Mouse (Mus musculus) kidney, postnatal 25 days (tissue): ENCODE data around the gene Tssk6.

Source experiments
- DNase-seq, 2 experiments: peaks; one replicate each; pipeline ENCODE4 v3.0.0; 2021; ENCODE audit warnings: mixed read lengths in 2 of 2

Gene Tssk6

DNA sequence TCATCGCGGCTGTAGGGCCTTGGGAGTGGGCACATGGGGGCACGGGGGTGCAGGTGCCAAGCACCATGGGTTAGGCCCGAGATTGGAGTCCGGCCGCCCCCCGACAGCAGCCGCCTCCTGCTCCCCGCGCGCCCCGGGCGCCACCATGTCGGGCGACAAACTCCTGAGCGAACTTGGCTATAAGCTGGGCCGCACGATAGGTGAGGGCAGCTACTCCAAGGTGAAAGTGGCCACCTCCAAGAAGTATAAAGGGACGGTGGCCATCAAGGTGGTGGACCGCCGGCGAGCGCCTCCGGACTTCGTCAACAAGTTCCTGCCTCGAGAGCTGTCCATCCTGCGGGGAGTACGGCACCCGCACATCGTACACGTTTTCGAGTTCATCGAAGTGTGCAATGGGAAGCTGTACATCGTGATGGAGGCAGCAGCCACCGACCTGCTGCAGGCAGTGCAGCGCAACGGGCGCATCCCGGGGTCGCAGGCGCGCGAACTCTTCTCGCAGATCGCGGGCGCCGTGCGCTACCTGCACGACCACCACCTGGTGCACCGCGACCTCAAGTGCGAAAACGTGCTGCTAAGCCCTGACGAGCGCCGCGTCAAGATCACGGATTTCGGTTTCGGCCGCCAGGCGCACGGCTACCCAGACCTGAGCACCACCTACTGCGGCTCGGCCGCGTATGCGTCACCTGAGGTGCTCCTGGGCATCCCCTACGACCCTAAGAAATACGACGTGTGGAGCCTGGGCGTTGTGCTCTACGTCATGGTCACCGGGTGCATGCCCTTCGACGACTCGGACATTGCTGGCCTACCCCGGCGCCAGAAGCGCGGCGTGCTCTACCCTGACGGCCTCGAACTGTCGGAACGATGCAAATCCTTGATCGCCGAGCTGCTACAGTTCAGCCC is at the start of gene Tssk6, which contains the start of the genes Ndufa13 and Yjefn3:
Gene Tssk6 (plus strand): TSS at position 22 of the 900 bp plus-strand sequence.
Gene Ndufa13 (minus strand): TSS at position 396 of the 900 bp plus-strand sequence.
Gene Yjefn3 (minus strand): TSS at position 550 of the 900 bp plus-strand sequence.
- DNase-seq = peak; percentile 30 to 71

DNA sequence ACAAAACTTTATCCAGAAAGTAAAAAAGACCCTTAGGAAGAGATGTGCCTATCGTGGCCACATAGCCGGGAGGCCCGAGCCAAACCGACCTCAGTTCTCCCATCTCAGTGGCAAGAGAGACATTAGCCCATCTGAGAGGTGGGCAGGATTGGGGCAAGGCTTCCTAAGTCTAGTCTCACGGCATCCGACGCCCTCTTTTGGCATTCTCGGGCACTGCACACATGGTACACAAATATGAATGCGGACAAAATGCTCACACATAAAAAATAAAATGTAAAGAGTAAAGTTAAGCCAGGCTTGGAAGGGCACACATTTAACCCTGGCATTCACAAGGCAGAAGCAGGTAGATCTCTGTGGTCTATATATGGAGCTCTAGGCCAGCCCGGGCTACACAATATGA is 48.1 kb upstream of the Tssk6 start:
- DNase-seq = peak in 1 of 2 experiments; percentile 8

DNA sequence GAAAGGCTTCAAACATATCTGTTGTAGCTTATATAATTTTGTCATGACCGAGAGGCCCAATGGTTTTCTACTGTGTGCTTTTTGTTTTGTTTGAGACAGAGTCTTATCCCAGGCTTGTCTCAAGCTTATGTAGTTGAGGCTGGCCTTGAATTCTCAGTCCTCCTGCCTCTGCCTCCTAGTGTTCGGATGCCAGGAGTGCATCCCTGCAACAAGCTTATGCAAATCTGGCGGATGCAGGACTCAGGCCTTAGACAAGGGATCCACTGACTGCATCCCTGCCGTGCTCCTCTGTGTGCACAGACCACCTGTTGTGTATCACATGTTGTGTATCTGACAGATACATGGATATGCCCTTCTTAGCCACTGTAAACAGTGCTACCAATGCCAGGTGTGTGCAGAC is 41.2 kb upstream of the Tssk6 start:
- no peak for DNase-seq

DNA sequence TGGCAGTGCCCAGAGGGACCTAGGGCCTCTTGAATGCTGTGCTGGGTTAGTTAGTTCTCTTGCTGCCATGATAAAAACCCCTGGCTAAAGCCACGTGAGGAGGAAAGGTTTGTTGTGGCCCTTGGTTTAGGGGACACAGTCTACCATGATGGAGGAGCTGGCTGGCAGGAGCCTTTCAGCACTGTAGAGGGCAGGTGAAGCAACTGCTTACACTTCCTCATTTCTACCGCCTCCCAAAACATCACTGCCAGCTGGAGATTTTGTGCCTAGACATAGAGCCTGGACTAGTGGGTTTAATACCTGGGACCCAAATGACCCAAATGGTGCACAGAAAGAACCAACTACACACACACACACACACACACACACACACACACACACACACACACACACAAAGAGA is 40.7 kb upstream of the Tssk6 start:
- DNase-seq = no peak

DNA sequence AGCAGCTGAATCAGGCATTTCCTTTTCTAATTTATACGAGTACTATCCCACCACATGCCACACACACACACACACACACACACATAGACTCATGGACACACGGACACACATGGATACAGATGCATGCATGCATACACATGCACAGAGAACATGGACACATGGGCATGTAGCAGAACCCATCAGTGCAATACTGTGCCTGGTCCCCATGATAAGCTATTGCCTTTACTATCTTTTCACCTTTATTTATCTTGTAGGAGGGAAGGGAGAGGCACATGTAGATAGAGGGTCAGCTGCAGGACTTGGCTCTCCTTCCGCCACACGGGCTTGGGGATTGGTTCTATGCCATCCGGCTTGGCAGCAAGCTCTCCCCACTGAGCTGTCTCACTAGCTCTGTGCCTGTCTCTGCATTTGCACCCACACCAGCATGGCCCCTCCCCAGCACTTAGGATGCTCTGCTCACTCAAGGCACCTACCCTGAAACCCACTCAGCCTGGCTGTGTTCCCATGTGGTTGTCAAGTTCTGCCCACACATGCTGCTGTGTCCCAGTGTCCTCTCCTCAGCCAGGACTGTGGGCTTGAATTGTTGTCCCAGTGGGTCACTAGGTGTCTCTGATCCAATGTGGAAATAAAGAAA is 38.5 kb upstream of the Tssk6 start:
- no peak for DNase-seq

DNA sequence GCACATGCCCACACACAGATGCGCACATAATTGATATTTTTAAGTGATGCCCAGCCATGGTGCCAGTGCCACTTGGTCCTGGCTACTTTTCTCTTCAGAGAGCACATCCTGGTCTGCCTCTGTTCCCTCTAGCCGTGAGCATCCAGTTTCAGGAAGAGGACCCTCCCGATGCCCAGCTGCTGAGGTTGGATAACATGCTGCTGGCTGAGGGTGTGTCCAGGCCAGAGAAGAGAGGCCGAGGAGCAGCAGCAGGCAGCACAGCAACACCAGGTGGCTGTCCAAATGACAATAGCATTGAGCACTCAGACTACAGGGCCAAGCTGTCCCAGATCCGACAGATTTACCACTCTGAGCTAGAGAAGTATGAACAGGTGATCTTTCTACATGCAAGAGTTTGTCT is 37.8 kb upstream of the Tssk6 start:
- no peak for DNase-seq

DNA sequence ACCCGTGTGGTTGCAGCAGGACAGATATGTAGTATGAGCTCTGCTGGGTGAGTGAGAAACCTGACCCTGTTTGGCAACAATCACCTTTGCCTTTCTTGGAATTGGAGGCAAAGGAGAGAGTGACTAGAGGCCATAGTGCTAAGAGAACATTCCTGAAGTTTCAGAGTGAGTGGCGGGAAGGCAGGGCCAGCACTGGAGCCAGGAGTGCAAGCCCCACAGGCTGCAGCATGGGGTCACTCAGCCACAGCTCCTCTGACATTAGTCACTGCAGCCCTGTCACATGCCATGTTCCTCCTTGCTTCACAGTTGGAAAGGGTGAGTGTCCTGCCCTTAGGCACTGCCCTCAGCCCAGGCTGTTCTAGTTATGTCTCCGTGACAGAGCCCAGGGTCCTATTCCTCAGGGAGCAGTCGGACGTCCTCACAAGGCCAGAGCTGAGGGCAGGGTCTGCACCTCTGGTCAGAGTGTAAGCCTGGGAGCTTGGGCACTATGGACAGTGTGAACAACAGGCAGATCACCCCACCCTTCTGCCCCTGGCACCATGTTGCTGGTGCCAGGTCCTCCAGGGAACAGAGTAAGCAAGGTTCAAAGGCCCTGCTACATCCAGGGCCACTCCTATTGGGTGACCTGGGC is 34.2 kb upstream of the Tssk6 start:
- peak in 1 of 2 experiments; percentile 55 for DNase-seq

DNA sequence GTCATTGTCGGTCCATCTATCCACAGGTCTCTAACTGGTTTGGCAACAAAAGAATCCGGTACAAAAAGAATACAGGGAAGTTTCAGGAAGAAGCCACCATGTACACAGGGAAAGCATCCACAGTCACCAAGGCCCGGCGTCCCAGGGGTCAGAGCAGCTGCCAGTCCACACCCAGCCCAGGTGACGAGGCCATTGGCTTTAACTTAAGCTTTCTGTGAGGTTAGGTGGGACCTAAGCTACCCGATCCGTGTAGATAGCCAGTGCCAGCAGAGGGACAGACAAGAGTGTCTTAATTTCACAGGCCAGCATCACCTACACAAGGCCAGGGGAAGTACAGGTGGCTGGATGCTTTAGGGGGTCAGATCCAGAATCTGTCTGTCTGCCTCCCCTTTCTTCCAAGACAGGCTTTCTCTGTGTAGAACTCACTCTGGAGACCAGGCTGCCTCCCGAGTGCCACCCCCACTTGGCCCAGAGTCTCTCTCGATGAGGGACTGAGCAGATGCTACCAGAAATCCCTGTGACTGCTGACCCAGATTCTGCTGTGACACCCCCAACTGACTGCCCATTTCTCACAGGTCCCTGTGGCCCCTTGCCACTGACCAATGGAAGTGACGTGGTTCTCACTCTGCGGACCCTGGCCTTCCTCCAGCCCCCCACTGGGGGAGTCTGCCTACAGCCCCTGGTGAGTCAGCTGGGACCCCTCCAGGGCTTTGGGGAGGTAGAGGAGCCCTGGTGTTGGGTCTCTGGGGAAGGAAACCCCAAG is 31.8 kb upstream of the Tssk6 start:
- DNase-seq = no peak

DNA sequence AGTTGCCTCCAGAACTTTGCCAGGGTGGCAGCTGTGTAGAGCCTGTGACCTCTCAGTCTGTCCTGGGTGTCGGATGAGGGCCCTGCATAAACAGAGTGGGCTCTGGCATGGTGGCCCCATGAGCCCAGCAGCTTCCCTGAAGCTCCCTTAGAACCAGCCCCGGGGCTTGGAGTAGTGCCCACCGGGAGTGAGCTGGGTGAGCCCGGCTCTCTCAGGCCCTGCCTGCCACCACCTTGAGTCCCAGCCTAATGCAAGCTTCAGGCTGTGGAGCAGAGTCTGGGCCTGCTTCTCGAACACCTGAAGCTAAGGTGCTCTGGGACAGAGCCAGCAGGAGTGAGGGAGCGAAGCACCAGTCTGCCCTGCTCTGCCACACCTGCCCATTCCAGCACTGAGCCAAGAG is 31.1 kb upstream of the Tssk6 start:
- no peak for DNase-seq

DNA sequence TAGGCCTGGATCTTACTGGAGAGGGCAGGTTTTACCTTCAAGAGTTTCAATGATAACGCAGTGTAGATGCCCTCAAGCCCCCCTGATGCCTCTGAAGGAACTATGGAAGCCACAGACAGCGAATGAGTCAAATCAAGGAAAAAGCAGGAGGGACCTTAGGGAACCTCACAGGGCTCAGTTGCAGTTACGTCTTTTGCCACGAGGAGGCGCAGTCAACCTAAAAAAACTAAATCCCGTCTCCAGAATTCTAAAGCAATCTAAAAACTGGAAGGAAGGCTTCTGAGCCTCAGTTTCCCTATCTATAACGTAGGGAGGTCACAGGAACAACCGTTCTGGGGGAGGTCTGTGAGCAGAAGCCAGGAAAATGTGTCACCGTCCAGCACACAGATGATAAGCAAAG is 27.8 kb upstream of the Tssk6 start:
- peak in 1 of 2 experiments; percentile 80 for DNase-seq

DNA sequence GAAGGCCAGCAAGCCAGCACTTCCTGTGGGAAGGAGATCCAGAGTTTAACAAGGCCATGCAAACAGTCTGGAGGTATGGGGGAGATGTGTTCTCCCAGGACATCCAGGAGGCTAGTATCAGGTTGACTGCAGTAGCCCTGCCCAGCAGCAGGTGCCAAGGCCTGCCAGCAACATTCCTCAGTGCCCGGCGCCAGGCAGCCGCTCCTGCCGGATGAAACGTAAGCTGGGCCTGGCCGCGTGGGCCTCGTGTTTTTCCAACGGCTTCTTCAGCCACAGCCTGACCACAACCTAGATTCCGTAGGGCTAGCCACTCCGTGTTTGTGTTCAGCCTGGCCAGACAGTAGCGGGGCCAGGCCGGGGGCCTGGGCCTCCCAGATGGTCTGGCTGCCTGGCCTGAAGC is 27.3 kb upstream of the Tssk6 start:
- DNase-seq = no peak

DNA sequence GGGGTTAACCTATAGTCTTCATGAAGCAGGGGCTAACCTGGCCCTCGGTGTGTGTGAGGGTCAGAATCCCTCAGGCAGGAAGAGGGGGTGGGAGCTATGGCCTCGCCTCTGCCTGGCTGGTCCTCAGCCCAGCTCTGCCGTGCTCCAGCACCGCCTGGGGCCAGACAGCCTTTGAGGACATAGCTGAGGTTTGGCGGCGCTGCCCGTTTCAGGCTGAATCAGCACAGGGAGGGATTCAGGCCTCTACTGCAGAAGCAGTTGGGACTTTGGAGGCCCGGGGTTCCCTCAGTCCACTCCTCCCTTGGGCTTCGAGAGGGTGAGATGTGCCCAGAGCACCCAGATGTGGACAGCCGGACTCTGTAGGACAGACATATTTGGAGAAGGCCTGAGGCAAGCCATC is 25.9 kb upstream of the Tssk6 start:
- DNase-seq = no peak

DNA sequence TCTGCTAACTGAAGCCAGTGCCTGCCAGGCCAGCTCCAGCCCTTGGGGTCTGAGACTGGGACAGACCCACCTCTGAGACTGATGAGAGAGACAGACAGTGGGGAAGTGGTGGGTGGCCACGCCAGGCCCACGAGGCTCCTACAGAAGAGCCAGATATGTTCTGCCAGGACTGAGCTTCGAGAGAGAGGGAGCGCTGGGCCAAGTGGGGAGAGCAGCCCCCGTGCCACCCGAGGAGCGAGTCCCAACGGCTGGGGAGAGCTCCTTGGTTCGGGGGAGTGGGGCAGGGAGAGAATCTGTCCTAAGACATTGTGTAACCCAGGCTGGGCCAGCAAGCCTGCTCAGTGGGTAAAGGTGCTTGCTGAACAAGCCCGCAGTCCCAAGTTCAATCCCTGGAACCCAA is 25.0 kb upstream of the Tssk6 start:
- DNase-seq = no peak

DNA sequence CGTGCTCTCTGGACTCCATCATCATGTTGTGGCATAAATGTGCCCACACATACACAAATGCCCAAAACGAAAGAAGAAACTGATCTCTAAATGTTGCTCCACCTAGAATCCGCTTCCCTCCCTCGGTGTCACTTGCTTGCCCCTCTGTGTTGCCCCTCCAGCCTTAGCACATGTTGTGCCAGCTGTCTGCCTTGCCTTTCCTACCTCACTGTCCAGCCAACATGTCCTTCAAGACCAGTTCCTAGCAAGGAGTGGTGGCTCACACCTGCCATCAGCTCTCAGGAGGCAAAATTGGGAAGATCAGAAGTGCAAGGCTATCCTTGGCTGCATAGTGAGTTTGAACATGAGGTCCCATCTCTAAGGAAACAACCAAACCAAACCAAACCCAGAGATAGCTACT is 24.6 kb upstream of the Tssk6 start:
- DNase-seq = no peak

DNA sequence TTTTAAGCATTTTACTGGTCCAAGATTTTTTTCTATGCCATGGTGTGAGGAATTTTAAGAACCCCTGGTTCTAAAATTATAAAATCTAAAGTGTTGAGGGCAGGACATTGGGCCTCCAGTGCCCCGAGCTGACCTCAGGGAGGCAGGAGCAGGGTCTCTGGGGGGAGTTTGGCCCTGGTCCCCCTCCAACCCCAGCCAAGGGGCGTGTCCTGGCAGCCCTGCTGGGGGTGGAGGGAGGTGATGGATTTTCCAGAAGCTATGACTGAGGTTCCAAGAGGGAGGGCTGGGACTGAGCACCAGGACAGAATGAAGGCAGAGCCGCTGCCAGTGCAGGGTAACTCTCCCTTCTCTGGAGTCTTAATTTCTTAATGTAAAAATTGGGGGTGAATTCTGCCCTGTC is 24.0 kb upstream of the Tssk6 start:
- DNase-seq = no peak

DNA sequence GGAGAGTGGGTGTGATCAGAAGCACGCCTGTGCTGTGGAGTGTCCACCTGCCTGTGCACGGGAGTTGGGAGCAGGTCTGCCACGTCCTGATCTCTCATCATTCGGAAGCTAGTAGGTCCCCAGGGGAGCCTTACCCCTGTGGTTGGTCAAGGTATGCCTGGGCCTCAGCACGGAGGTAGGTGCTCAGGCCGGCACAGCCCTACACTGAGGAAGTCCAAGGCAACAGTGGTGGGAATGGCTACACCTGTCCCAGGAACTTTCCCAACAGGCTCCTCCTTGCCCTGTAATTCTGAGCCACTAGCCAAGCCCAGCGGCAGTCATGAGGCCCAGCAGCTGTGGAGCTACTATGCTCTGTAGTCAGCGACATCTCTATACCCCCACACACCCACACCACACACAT is 22.3 kb upstream of the Tssk6 start:
- DNase-seq = no peak

DNA sequence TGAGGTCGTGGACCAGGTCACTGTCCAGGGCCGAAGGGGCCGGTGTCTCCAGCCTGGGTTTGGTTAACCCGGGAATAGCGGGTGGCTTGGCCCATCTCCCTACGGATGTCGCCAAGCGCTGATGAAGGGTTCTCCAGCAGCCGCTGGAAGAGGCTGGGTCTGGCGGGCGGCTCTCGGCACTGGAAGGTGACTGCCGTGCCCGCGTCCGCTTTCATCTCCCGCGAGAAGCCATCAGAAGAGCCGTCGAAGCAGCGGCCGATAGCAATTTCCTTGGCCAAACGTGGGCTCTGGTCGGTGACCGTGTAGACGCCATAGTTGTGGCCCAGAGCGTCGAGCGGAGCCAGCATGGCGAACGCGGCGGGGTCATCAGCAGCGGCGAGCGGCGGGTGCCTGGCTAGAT is 21.1 kb upstream of the Tssk6 start:
- no peak for DNase-seq

DNA sequence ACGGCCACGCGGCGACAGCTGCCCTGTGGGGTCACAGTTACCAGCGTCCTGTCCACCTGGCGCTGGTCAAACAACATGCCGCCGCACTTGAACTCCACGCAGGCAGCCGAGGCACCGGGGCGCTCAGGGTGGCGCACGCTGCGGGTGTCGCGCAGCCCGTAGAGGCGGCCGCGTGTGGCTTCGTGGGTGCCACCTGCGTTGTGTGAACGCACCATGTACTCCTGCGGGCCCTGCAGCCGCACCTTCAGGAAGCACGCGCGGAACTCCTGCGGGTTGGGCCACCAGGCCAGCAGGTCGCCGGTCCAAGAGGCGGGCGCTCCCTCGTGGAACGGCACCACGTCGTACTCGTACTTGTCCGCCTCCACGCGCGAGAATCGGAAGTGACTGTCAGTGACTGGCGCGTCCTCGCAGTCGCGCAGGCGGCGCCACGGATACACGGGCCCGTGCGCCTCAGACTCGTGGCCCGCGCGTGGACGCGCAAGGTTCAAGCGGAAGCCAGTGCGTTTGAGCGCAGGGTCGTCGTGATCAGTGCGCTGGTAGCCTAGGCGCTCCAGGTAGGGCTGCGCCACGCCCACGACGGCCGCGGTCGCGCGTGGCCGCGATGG is 20.6 kb upstream of the Tssk6 start:
- DNase-seq = peak in 1 of 2 experiments; percentile 36

DNA sequence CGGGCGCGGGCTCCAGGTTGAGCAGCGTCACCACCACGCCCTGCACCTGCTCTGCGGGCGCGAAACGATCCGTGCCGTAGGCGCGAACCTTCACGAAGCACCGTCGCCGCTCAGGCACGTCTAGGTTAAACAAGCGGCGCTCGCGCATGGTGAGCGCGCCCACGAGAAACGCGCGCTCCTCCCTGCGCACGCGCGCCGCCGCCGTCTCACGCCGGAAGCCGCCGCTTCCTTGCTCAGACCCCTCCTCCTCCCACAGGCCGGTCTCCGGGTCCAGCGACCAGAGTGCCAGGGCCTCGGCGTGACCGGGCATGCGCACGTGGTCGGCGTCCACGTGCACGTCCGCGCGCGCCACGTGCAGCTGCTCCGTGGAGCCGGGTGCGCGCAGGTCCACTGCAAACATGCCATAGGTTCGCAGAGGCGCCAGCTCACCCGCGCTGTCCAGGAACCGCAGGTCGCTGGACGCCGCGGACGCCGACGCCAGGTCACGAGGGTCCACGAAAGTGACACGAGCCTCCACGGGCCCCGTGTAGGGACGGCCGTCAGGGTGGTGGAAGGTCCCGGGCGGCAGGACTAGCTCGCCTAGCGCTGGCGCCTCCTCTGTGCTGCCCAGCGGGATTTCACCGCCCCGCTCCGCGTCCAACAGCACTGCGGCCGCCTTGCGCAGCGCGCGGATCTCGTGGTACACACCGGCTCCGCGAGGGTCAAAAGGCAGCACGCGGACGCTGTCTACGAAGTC is 19.8 kb upstream of the Tssk6 start:
- DNase-seq = peak; percentile 63 to 88

DNA sequence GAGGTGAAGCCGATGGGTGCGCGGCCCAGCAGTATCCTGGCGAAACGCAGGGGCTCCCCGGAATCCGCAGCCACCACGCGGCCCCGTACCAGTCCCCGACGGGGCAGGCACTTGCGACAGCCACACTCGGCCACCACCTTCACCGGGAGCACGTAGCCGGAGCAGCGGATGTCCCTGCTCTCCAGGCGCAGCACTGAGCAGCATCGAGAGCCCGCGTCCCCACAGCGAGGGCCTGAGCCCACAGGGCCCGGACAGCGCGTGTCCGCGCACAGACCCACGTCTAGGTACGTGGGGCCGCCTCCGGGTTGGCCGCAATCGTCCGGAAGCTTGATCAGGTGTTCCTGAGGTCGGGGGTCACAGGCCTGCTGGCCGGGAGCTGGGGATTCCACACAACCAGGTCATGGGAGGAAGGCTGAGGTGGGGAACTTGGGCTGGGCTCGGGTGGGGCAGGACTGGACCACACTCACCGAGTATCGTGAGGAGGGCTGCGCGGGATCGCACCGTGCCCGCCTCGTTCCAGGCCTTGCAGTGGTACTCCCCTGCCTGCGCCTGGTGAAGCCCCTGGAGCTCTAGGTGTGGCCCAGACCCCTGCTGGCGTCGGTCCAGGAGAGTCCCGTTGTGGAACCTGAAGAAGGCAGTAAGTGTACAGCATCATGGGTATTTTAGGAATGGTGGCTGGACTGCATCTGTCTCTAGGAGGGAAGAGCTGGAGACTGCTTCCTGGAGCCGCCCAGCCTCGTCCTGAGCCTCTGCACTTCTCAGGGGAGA is 19.0 kb upstream of the Tssk6 start:
- peak in 1 of 2 experiments; percentile 41 for DNase-seq

DNA sequence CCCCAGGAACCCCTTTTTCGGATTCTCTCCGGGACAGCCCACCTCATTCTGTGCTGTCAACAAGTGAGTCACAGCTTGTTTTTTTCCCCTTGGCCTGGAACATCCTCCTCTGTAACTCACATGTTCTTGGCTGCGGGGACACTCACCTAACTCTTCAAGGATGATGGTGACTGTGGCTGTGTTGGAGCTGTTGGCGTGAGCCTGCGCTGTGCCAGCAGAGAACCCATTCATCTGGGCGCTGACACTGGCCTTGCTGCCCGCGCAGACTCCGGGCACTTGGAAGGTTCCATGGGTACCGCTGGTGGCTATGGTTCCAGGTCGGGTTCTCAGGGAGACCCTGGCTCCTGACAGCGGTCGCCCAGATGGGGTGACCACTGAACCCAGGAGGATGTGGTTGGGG is 17.8 kb upstream of the Tssk6 start:
- peak in 1 of 2 experiments; percentile 37 for DNase-seq
